Mouse (Mus musculus) left cerebral cortex, postnatal 4 days (tissue): Measurements from ENCODE around the gene Xbp1. TPM values are rescaled to one million over a fixed set of nuclear protein-coding genes. Genes with fewer than 3 reads are reported as not detected.
A peak's percentile ranks its signal among the peaks of the same experiment; 100 is the strongest.
"Not testable (repeated sequence)": the region's sequence is repeated elsewhere in the genome, so short reads cannot be mapped to it uniquely, and the experiment has no call there.

Source experiments
- DNase-seq: peaks from one replicate; pipeline ENCODE4 v3.0.0-alpha.2; 2022
- intact Hi-C: fragments of 180-260 bp; cut with DNase I; formaldehyde crosslinking; loops from one replicate; pipeline ENCODE4 v1.15.1; 2025
- total RNA-seq, 2 experiments: library from RNA; stranded (reverse); gene quantifications; 2 replicates each; pipeline ENCODE4 v1.2.3; 2021

Xbp1 gene
- total RNA-seq, 2 experiments from 2014 or later: 91.7 to 110 TPM

- no peak for DNase-seq
- intact Hi-C loops: no loop called here
Observed at GRCm38 (mm10) chr11:5526573-5527439, 6.3 kb downstream of the Xbp1 start.

- no peak for DNase-seq
- intact Hi-C loops: no loop called here
Observed at GRCm38 (mm10) chr11:5527865-5528523, 7.5 kb downstream of the Xbp1 start.

- intact Hi-C loops: no loop called here
Observed at GRCm38 (mm10) chr11:5528841-5529240, 8.4 kb downstream of the Xbp1 start.

GRCm38 (mm10) chr11:5530172-5530571 lies 9.7 kb downstream of the Xbp1 start:
- intact Hi-C loops: no loop called here
- no peak for DNase-seq

More at GRCm38 (mm10) chr11:5528841-5529240, 8.4 kb downstream of the Xbp1 start:
- DNase-seq: no peak

GRCm38 (mm10) chr11:5530717-5531116 lies 10.3 kb downstream of the Xbp1 start:
- intact Hi-C loops: no loop called here
- no peak for DNase-seq

- DNase-seq: no peak
- intact Hi-C loops: no loop called here
Observed at GRCm38 (mm10) chr11:5533108-5533507, 12.6 kb downstream of the Xbp1 start.

GRCm38 (mm10) chr11:5537454-5537853 lies 17.0 kb downstream of the Xbp1 start:
- intact Hi-C loops, DNase-seq: not testable (repeated sequence)

- DNase-seq: no peak
- intact Hi-C loops: no loop called here
Observed at GRCm38 (mm10) chr11:5540331-5540730, 19.9 kb downstream of the Xbp1 start.

- no peak for DNase-seq
- intact Hi-C loops: no loop called here
Observed at GRCm38 (mm10) chr11:5541230-5541798, 20.9 kb downstream of the Xbp1 start.

GRCm38 (mm10) chr11:5541799-5542481 lies 21.5 kb downstream of the Xbp1 start, which contains the start of gene Ccdc117:
Gene Ccdc117, minus strand, starts transcription at chr11:5542187.
- intact Hi-C loops: no loop called here
- DNase-seq: peak; percentile 90

- intact Hi-C loops: no loop called here
- DNase-seq: no peak
Observed at GRCm38 (mm10) chr11:5542482-5543185, 22.2 kb downstream of the Xbp1 start.

GRCm38 (mm10) chr11:5543281-5543680 lies 22.8 kb downstream of the Xbp1 start:
- intact Hi-C loops: no loop called here
- DNase-seq: no peak

GRCm38 (mm10) chr11:5544709-5545108 lies 24.2 kb downstream of the Xbp1 start:
- DNase-seq, intact Hi-C loops: not testable (repeated sequence)

- intact Hi-C loops: no loop called here
- no peak for DNase-seq
Observed at GRCm38 (mm10) chr11:5545457-5545856, 25.0 kb downstream of the Xbp1 start.

- DNase-seq: no peak
- intact Hi-C loops: no loop called here
Observed at GRCm38 (mm10) chr11:5546693-5547092, 26.2 kb downstream of the Xbp1 start.

GRCm38 (mm10) chr11:5551430-5551829 lies 31.0 kb downstream of the Xbp1 start:
- DNase-seq: no peak
- intact Hi-C loops: no loop called here

GRCm38 (mm10) chr11:5551931-5552330 lies 31.5 kb downstream of the Xbp1 start:
- intact Hi-C loops: no loop called here
- DNase-seq: no peak

- intact Hi-C loops: loop anchor here (10.0 kb wide), 1 partner anchor 145 kb away; no protein-coding TSS in a partner anchor
- peak; percentile 22 for DNase-seq
Observed at GRCm38 (mm10) chr11:5560273-5560672, 39.8 kb downstream of the Xbp1 start.

- no peak for DNase-seq
- intact Hi-C loops: loop anchor here (10.0 kb wide), 1 partner anchor 142 kb away; no protein-coding TSS in a partner anchor
Observed at GRCm38 (mm10) chr11:5562625-5563268, 42.3 kb downstream of the Xbp1 start.

- no peak for DNase-seq
- intact Hi-C loops: loop anchor here (10.0 kb wide), 1 partner anchor 141 kb away; no protein-coding TSS in a partner anchor
Observed at GRCm38 (mm10) chr11:5563898-5564297, 43.4 kb downstream of the Xbp1 start.
